Mouse (Mus musculus): ENCODE results near the gene Dock1. TPM values are rescaled to one million over a fixed set of nuclear protein-coding genes. Genes with fewer than 3 reads are reported as not detected.
A peak's percentile ranks its signal among the peaks of the same experiment; 100 is the strongest.

Dock1 gene
- polyA plus RNA-seq, 1 experiment, result 54.8 TPM

GRCm38 (mm10) chr7:134690118-134690517 lies 19.7 kb downstream of the Dock1 start:
- H3K9ac ChIP-seq (ENCODE audit: low read depth, poor library complexity, severe bottlenecking), result no peak overlapping the region
- no peak overlapping the region for H3K27ac ChIP-seq (ENCODE audit: insufficient read depth, low read length)
- H3K9me3 ChIP-seq (replicated peaks; ENCODE audit: control insufficient read depth, insufficient read depth, low read length, poor library complexity, severe bottlenecking), result no peaks in the 10 kb centered on the region
- TF ChIP-seq CTCF (IDR thresholded peaks at IDR 0.05; ENCODE audit: low read depth, low read length) (no peak), POLR2A (IDR thresholded peaks at IDR 0.05; ENCODE audit: insufficient read depth, low read length) (no peak), EP300 (IDR thresholded peaks at IDR 0.05; ENCODE audit: insufficient read depth, low read depth, low read length) (no peak)
- no peaks in the 10 kb centered on the region for H3K27me3 ChIP-seq (ENCODE audit: control insufficient read depth, insufficient read depth, low read length, poor library complexity, severe bottlenecking)
- no peak overlapping the region for H3K4me3 ChIP-seq (ENCODE audit: low read depth, low read length)
- H3K4me1 ChIP-seq (ENCODE audit: control insufficient read depth, insufficient read depth, low read length), result peaks cover 3% of the 10 kb centered on the region
- H3K36me3 ChIP-seq (ENCODE audit: control insufficient read depth, insufficient read depth, low read length, poor library complexity, severe bottlenecking), result no peaks in the 10 kb centered on the region

- peaks cover 7% of the 10 kb centered on the region for H3K4me1 ChIP-seq (ENCODE audit: control insufficient read depth, insufficient read depth, low read length)
- no peak overlapping the region for H3K27ac ChIP-seq (ENCODE audit: insufficient read depth, low read length)
- no peak overlapping the region for H3K4me3 ChIP-seq (ENCODE audit: low read depth, low read length)
- H3K9ac ChIP-seq (ENCODE audit: low read depth, poor library complexity, severe bottlenecking), result no peak overlapping the region
- TF ChIP-seq CTCF (IDR thresholded peaks at IDR 0.05; ENCODE audit: low read depth, low read length) (no peak), POLR2A (IDR thresholded peaks at IDR 0.05; ENCODE audit: insufficient read depth, low read length) (no peak), EP300 (IDR thresholded peaks at IDR 0.05; ENCODE audit: insufficient read depth, low read depth, low read length) (no peak)
- no peaks in the 10 kb centered on the region for H3K9me3 ChIP-seq (replicated peaks; ENCODE audit: control insufficient read depth, insufficient read depth, low read length, poor library complexity, severe bottlenecking)
- H3K36me3 ChIP-seq (ENCODE audit: control insufficient read depth, insufficient read depth, low read length, poor library complexity, severe bottlenecking), result no peaks in the 10 kb centered on the region
- H3K27me3 ChIP-seq (ENCODE audit: control insufficient read depth, insufficient read depth, low read length, poor library complexity, severe bottlenecking), result no peaks in the 10 kb centered on the region
These were observed 20.4 kb downstream of the Dock1 start for GRCm38 (mm10) chr7:134690806-134691205.

GRCm38 (mm10) chr7:134693325-134693724 lies 22.9 kb downstream of the Dock1 start:
- Histone ChIP-seq H3K4me1 (ENCODE audit: control insufficient read depth, insufficient read depth, low read length) (peaks cover 10% of the 10 kb centered on the region), H3K9me3 (replicated peaks; ENCODE audit: control insufficient read depth, insufficient read depth, low read length, poor library complexity, severe bottlenecking) (no peaks in the 10 kb centered on the region), H3K27me3 (ENCODE audit: control insufficient read depth, insufficient read depth, low read length, poor library complexity, severe bottlenecking) (no peaks in the 10 kb centered on the region), H3K9ac (ENCODE audit: low read depth, poor library complexity, severe bottlenecking) (no peak overlapping the region), H3K36me3 (ENCODE audit: control insufficient read depth, insufficient read depth, low read length, poor library complexity, severe bottlenecking) (no peaks in the 10 kb centered on the region), H3K4me3 (ENCODE audit: low read depth, low read length) (no peak overlapping the region), H3K27ac (ENCODE audit: insufficient read depth, low read length) (no peak overlapping the region)
- TF ChIP-seq POLR2A (IDR thresholded peaks at IDR 0.05; ENCODE audit: insufficient read depth, low read length) (no peak), EP300 (IDR thresholded peaks at IDR 0.05; ENCODE audit: insufficient read depth, low read depth, low read length) (no peak), CTCF (IDR thresholded peaks at IDR 0.05; ENCODE audit: low read depth, low read length) (no peak)

- TF ChIP-seq POLR2A (IDR thresholded peaks at IDR 0.05; ENCODE audit: insufficient read depth, low read length), result no peak
- no peak for TF ChIP-seq EP300 (IDR thresholded peaks at IDR 0.05; ENCODE audit: insufficient read depth, low read depth, low read length)
- TF ChIP-seq CTCF (IDR thresholded peaks at IDR 0.05; ENCODE audit: low read depth, low read length), result no peak
- no peaks in the 10 kb centered on the region for H3K27me3 ChIP-seq (ENCODE audit: control insufficient read depth, insufficient read depth, low read length, poor library complexity, severe bottlenecking)
- H3K4me1 ChIP-seq (ENCODE audit: control insufficient read depth, insufficient read depth, low read length), result peaks cover 23% of the 10 kb centered on the region
- H3K36me3 ChIP-seq (ENCODE audit: control insufficient read depth, insufficient read depth, low read length, poor library complexity, severe bottlenecking), result no peaks in the 10 kb centered on the region
- H3K27ac ChIP-seq (ENCODE audit: insufficient read depth, low read length), result peak overlapping the region; percentile 76
- no peak overlapping the region for H3K9ac ChIP-seq (ENCODE audit: low read depth, poor library complexity, severe bottlenecking)
- no peak overlapping the region for H3K4me3 ChIP-seq (ENCODE audit: low read depth, low read length)
- no peaks in the 10 kb centered on the region for H3K9me3 ChIP-seq (replicated peaks; ENCODE audit: control insufficient read depth, insufficient read depth, low read length, poor library complexity, severe bottlenecking)
These were observed 25.0 kb downstream of the Dock1 start for GRCm38 (mm10) chr7:134695431-134695830.

DNA sequence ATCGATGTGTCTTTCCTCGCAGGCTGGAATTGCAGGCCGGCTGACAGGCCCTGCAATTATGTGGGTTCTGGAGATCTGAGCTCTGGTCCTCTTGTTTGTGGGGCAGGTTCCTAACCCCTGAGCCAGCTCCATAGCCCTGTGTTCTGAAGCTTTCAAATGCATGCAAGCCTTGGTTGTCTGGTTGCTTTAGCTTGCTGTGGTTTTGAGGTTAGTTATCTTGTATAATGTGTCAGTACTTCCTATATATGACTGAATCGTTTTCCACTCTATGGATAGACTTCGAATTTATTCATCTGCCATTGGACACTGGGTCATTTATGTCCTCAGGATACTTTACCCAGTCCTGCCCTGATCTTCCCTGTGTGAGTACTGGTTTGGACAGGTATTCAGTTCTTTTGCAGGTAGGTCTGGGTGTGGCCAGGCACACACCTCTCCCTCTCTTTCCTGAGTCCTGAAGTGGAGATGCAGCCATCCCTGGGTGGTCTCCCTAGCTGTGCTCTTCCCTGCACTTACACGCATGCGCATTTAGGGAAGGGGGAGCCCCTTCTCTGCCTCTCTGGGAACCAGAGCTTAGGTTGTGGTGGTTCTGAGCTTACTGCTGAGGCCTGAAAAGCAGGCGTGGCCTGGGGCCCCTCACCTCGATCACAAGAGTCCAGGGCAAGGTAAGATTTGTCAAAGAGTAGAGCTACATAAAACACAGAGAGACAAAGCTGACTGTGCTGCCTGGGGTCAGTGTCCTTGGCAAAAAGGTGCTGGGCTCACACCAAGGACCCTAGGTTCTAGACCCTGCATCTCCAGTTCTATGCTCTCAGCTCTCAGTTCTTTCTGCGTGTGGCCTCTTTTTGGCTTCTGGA lies 25.9 kb downstream of the Dock1 start:
- no peaks in the 10 kb centered on the region for H3K36me3 ChIP-seq (ENCODE audit: control insufficient read depth, insufficient read depth, low read length, poor library complexity, severe bottlenecking)
- H3K9ac ChIP-seq (ENCODE audit: low read depth, poor library complexity, severe bottlenecking), result no peak overlapping the region
- H3K4me3 ChIP-seq (ENCODE audit: low read depth, low read length), result no peak overlapping the region
- H3K4me1 ChIP-seq (ENCODE audit: control insufficient read depth, insufficient read depth, low read length), result peaks cover 23% of the 10 kb centered on the region
- no peaks in the 10 kb centered on the region for H3K9me3 ChIP-seq (replicated peaks; ENCODE audit: control insufficient read depth, insufficient read depth, low read length, poor library complexity, severe bottlenecking)
- no peaks in the 10 kb centered on the region for H3K27me3 ChIP-seq (ENCODE audit: control insufficient read depth, insufficient read depth, low read length, poor library complexity, severe bottlenecking)
- TF ChIP-seq EP300 (IDR thresholded peaks at IDR 0.05; ENCODE audit: insufficient read depth, low read depth, low read length), result peak; percentile 88
- no peak for TF ChIP-seq POLR2A (IDR thresholded peaks at IDR 0.05; ENCODE audit: insufficient read depth, low read length)
- peak overlapping the region; percentile 76 for H3K27ac ChIP-seq (ENCODE audit: insufficient read depth, low read length)

- no peak for TF ChIP-seq POLR2A (IDR thresholded peaks at IDR 0.05; ENCODE audit: insufficient read depth, low read length)
- TF ChIP-seq CTCF (IDR thresholded peaks at IDR 0.05; ENCODE audit: low read depth, low read length), result no peak
- no peak for TF ChIP-seq EP300 (IDR thresholded peaks at IDR 0.05; ENCODE audit: insufficient read depth, low read depth, low read length)
- H3K27ac ChIP-seq (ENCODE audit: insufficient read depth, low read length), result peak overlapping the region; percentile 3; the same call in 1 of the 2 replicates
- no peaks in the 10 kb centered on the region for H3K27me3 ChIP-seq (ENCODE audit: control insufficient read depth, insufficient read depth, low read length, poor library complexity, severe bottlenecking)
- no peak overlapping the region for H3K4me3 ChIP-seq (ENCODE audit: low read depth, low read length)
- no peaks in the 10 kb centered on the region for H3K36me3 ChIP-seq (ENCODE audit: control insufficient read depth, insufficient read depth, low read length, poor library complexity, severe bottlenecking)
- no peaks in the 10 kb centered on the region for H3K9me3 ChIP-seq (replicated peaks; ENCODE audit: control insufficient read depth, insufficient read depth, low read length, poor library complexity, severe bottlenecking)
- H3K4me1 ChIP-seq (ENCODE audit: control insufficient read depth, insufficient read depth, low read length), result peaks cover 29% of the 10 kb centered on the region
- no peak overlapping the region for H3K9ac ChIP-seq (ENCODE audit: low read depth, poor library complexity, severe bottlenecking)
These were observed 27.0 kb downstream of the Dock1 start for GRCm38 (mm10) chr7:134697479-134697878.
